Mouse (Mus musculus): ENCODE data around the gene Qrsl1. TPM values are rescaled to one million over a fixed set of nuclear protein-coding genes. Genes with fewer than 3 reads are reported as not detected.

Gene Qrsl1
- total and polyA plus RNA-seq, 3 experiments = 41.8 to 49.5 (median 46.8) TPM

DNA sequence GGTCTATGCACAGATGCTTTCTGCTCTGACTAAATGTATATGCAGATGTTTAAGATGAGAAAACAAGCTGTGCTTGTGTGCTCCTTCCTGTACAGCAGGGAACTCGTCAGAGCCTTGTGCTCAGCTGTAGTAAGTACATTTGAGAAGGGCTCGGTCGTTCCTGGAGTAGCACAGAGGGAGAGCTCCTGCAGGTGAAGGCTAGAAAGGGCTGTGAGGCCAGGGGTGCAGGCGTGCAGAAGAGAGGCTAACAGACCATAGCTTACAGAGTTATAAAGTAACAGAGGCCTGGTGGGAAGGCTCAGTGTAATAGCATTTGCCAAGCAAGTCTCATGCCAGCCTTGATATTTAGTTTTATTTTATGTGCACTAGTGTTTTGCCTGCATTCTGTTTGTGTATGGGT, 43.9 kb upstream of the Qrsl1 start:
- no peak for DNase-seq (ENCODE audit: extremely low read depth)
- Histone ChIP-seq H3K4me1 (ENCODE audit: control insufficient read depth in 1 of 2, insufficient read depth in 2 of 2) (no peaks in the 10 kb centered on the region), H3K4me2 (ENCODE audit: insufficient read depth, low read depth, poor library complexity, severe bottlenecking) (no peak overlapping the region), H3K27ac (ENCODE audit: insufficient read depth, low read depth) (no peak overlapping the region), H3K27me3 (replicated peaks) (no peaks in the 10 kb centered on the region), H3K9ac (ENCODE audit: insufficient read depth, low read depth) (no peak overlapping the region), H3K79me2 (replicated peaks; ENCODE audit: control insufficient read depth, extremely low read depth, insufficient read depth, poor library complexity, severe bottlenecking) (no peaks in the 10 kb centered on the region), H3K4me3 (replicated peaks in 1 of 3; ENCODE audit: low read depth in 2 of 3, low read length in 2 of 3, poor library complexity in 1 of 3) (no peak overlapping the region), H3K36me3 (replicated peaks in 1 of 2; ENCODE audit: control insufficient read depth in 1 of 2, insufficient read depth in 1 of 2, low read length in 1 of 2) (peaks cover 75 to 99% of the 10 kb centered on the region in 2 experiments), H3K9me3 (replicated peaks; ENCODE audit: low read length) (no peaks in the 10 kb centered on the region)
- dilution Hi-C loops (cut with MboI; ENCODE audit: extremely low pct_ligation_motif_present, extremely low pct_unique_long_range_greater_than_20kb, low sequenced_read_pairs) (no loop called here), in situ Hi-C loops (cut with MboI; ENCODE audit: low pct_ligation_motif_present, low pct_unique_long_range_greater_than_20kb, low sequenced_read_pairs) (no loop called here)
- TF ChIP-seq RAD21 (IDR thresholded peaks at IDR 0.05; ENCODE audit: low read depth, low read length) (no peak), POLR2A (IDR thresholded peaks at IDR 0.05; ENCODE audit: low read depth, low read length) (no peak), TBP (conservative IDR thresholded peaks at IDR 0.05; ENCODE audit: low read depth, low read length) (no peak)

GRCm38 (mm10) chr10:43943736-43944135, 42.2 kb upstream of the Qrsl1 start:
- no peaks in the 10 kb centered on the region for H3K4me1 ChIP-seq (ENCODE audit: control insufficient read depth in 1 of 2, insufficient read depth in 2 of 2)
- H3K79me2 ChIP-seq (replicated peaks; ENCODE audit: control insufficient read depth, extremely low read depth, insufficient read depth, poor library complexity, severe bottlenecking) = no peaks in the 10 kb centered on the region
- no peak overlapping the region for H3K9ac ChIP-seq (ENCODE audit: insufficient read depth, low read depth)
- dilution Hi-C loops (cut with MboI; ENCODE audit: extremely low pct_ligation_motif_present, extremely low pct_unique_long_range_greater_than_20kb, low sequenced_read_pairs) (no loop called here), in situ Hi-C loops (cut with MboI; ENCODE audit: low pct_ligation_motif_present, low pct_unique_long_range_greater_than_20kb, low sequenced_read_pairs) (no loop called here)
- no peak overlapping the region for H3K4me2 ChIP-seq (ENCODE audit: insufficient read depth, low read depth, poor library complexity, severe bottlenecking)
- H3K9me3 ChIP-seq (replicated peaks; ENCODE audit: low read length) = no peaks in the 10 kb centered on the region
- H3K4me3 ChIP-seq (replicated peaks in 1 of 3; ENCODE audit: low read depth in 2 of 3, low read length in 2 of 3, poor library complexity in 1 of 3) = no peak overlapping the region
- TF ChIP-seq SMC3 (IDR thresholded peaks at IDR 0.05; ENCODE audit: low read depth, low read length) (no peak), E2F4 (IDR thresholded peaks at IDR 0.05; ENCODE audit: insufficient replicate concordance, low read depth, low read length) (no peak), ZMIZ1 (IDR thresholded peaks at IDR 0.05; ENCODE audit: low read depth, low read length) (no peak), RAD21 (IDR thresholded peaks at IDR 0.05; ENCODE audit: low read depth, low read length) (no peak), NRF1 (IDR thresholded peaks at IDR 0.05; ENCODE audit: low read depth, low read length) (no peak), NELFE (IDR thresholded peaks at IDR 0.05; ENCODE audit: low read depth, low read length) (no peak), TBP (conservative IDR thresholded peaks at IDR 0.05; ENCODE audit: low read depth, low read length) (no peak), HCFC1 (IDR thresholded peaks at IDR 0.05; ENCODE audit: low read depth, low read length) (no peak), CHD1 (IDR thresholded peaks at IDR 0.05; ENCODE audit: low read depth, low read length) (no peak), SIN3A (IDR thresholded peaks at IDR 0.05; ENCODE audit: low read length) (no peak), ZNF384 (IDR thresholded peaks at IDR 0.05; ENCODE audit: low read depth, low read length) (no peak), BHLHE40 (IDR thresholded peaks at IDR 0.05; ENCODE audit: low read depth, low read length) (no peak), UBTF (IDR thresholded peaks at IDR 0.05; ENCODE audit: low read depth, low read length) (no peak)
- no peak overlapping the region for H3K27ac ChIP-seq (ENCODE audit: insufficient read depth, low read depth)
- H3K36me3 ChIP-seq (replicated peaks in 1 of 2; ENCODE audit: control insufficient read depth in 1 of 2, insufficient read depth in 1 of 2, low read length in 1 of 2) = peaks cover 73 to 97% of the 10 kb centered on the region in 2 experiments
- no peaks in the 10 kb centered on the region for H3K27me3 ChIP-seq (replicated peaks)
- no peak for DNase-seq (ENCODE audit: extremely low read depth)

- DNase-seq (ENCODE audit: extremely low read depth) = no peak
- Histone ChIP-seq H3K36me3 (replicated peaks in 1 of 2; ENCODE audit: control insufficient read depth in 1 of 2, insufficient read depth in 1 of 2, low read length in 1 of 2) (peaks cover 67 to 91% of the 10 kb centered on the region in 2 experiments), H3K9ac (ENCODE audit: insufficient read depth, low read depth) (no peak overlapping the region), H3K27ac (ENCODE audit: insufficient read depth, low read depth) (no peak overlapping the region), H3K4me1 (ENCODE audit: control insufficient read depth in 1 of 2, insufficient read depth in 2 of 2) (peaks cover 0 to 9% of the 10 kb centered on the region in 2 experiments; a peak in 1 of 4 replicates), H3K4me2 (ENCODE audit: insufficient read depth, low read depth, poor library complexity, severe bottlenecking) (no peak overlapping the region), H3K79me2 (replicated peaks; ENCODE audit: control insufficient read depth, extremely low read depth, insufficient read depth, poor library complexity, severe bottlenecking) (no peaks in the 10 kb centered on the region), H3K4me3 (replicated peaks in 1 of 3; ENCODE audit: low read depth in 2 of 3, low read length in 2 of 3, poor library complexity in 1 of 3) (no peak overlapping the region), H3K9me3 (replicated peaks; ENCODE audit: low read length) (no peaks in the 10 kb centered on the region), H3K27me3 (replicated peaks) (no peaks in the 10 kb centered on the region)
- dilution Hi-C loops (cut with MboI; ENCODE audit: extremely low pct_ligation_motif_present, extremely low pct_unique_long_range_greater_than_20kb, low sequenced_read_pairs) = no loop called here
- in situ Hi-C loops (cut with MboI; ENCODE audit: low pct_ligation_motif_present, low pct_unique_long_range_greater_than_20kb, low sequenced_read_pairs) = no loop called here
- TF ChIP-seq SMC3 (IDR thresholded peaks at IDR 0.05; ENCODE audit: low read depth, low read length) (no peak), GABPA (IDR thresholded peaks at IDR 0.05; ENCODE audit: insufficient replicate concordance, low read depth, low read length) (no peak), UBTF (IDR thresholded peaks at IDR 0.05; ENCODE audit: low read depth, low read length) (no peak), USF2 (conservative IDR thresholded peaks at IDR 0.05; ENCODE audit: low read depth, low read length) (no peak), ZKSCAN1 (IDR thresholded peaks at IDR 0.05; ENCODE audit: borderline replicate concordance, low read depth, low read length) (no peak), NRF1 (IDR thresholded peaks at IDR 0.05; ENCODE audit: low read depth, low read length) (no peak), KAT2A (IDR thresholded peaks at IDR 0.05; ENCODE audit: insufficient replicate concordance, low read length) (no peak), ELF1 (IDR thresholded peaks at IDR 0.05; ENCODE audit: low read depth, low read length) (no peak), CTCF (conservative IDR thresholded peaks at IDR 0.05 in 1 of 2, IDR thresholded peaks at IDR 0.05 in 1 of 2; ENCODE audit: low read depth in 2 of 2, low read length in 2 of 2) (no peak)
These were observed 37.7 kb upstream of the Qrsl1 start for GRCm38 (mm10) chr10:43939136-43939662.

Data from CH12.LX (cell line).